Mouse (Mus musculus): ENCODE measurements around the gene Slc39a8.
A peak's percentile ranks its signal among the peaks of the same experiment; 100 is the strongest.

Gene Slc39a8

GRCm38 (mm10) chr3:135851607-135852006 lies 26.5 kb downstream of the Slc39a8 start:
- DNase-seq = no peak

GRCm38 (mm10) chr3:135853604-135854297 lies 28.7 kb downstream of the Slc39a8 start:
- DNase-seq = no peak

- DNase-seq = no peak
Observed at GRCm38 (mm10) chr3:135854298-135854984, 29.4 kb downstream of the Slc39a8 start.

GRCm38 (mm10) chr3:135854985-135855340 lies 29.9 kb downstream of the Slc39a8 start:
- no peak for DNase-seq

- DNase-seq = no peak
Observed at GRCm38 (mm10) chr3:135856303-135856702, 31.2 kb downstream of the Slc39a8 start.

GRCm38 (mm10) chr3:135857134-135857533 lies 32.1 kb downstream of the Slc39a8 start:
- DNase-seq = no peak

GRCm38 (mm10) chr3:135859431-135859830 lies 34.4 kb downstream of the Slc39a8 start:
- no peak for DNase-seq

- peak; percentile 22 for DNase-seq
Observed at GRCm38 (mm10) chr3:135862804-135863203, 37.7 kb downstream of the Slc39a8 start.

GRCm38 (mm10) chr3:135869041-135869440 lies 44.0 kb downstream of the Slc39a8 start:
- peak; percentile 13 for DNase-seq

GRCm38 (mm10) chr3:135872325-135872724 lies 47.2 kb downstream of the Slc39a8 start:
- DNase-seq = no peak

- no peak for DNase-seq
Observed at GRCm38 (mm10) chr3:135873596-135873995, 48.5 kb downstream of the Slc39a8 start.

GRCm38 (mm10) chr3:135878048-135878447 lies 53.0 kb downstream of the Slc39a8 start:
- DNase-seq = no peak

- no peak for DNase-seq
Observed at GRCm38 (mm10) chr3:135885927-135886658, 61.0 kb downstream of the Slc39a8 start.

- peak; percentile 78 for DNase-seq
Observed at GRCm38 (mm10) chr3:135886659-135887027, 61.6 kb downstream of the Slc39a8 start.

- no peak for DNase-seq
Observed at GRCm38 (mm10) chr3:135887033-135887855, 62.2 kb downstream of the Slc39a8 start.

- DNase-seq = no peak
Observed at GRCm38 (mm10) chr3:135887856-135888155, 62.7 kb downstream of the Slc39a8 start.

- DNase-seq = no peak
Observed at GRCm38 (mm10) chr3:135889401-135889800, 64.3 kb downstream of the Slc39a8 start.

GRCm38 (mm10) chr3:135903366-135903765 lies 78.3 kb downstream of the Slc39a8 start:
- no peak for DNase-seq

- DNase-seq = no peak
Observed at GRCm38 (mm10) chr3:135904881-135905280, 79.8 kb downstream of the Slc39a8 start.

GRCm38 (mm10) chr3:135905729-135906128 lies 80.7 kb downstream of the Slc39a8 start:
- DNase-seq = no peak

GRCm38 (mm10) chr3:135907028-135907427 lies 81.9 kb downstream of the Slc39a8 start:
- DNase-seq = no peak

- DNase-seq = no peak
Observed at GRCm38 (mm10) chr3:135915941-135916340, 90.9 kb downstream of the Slc39a8 start.

GRCm38 (mm10) chr3:135918566-135919180 lies 93.6 kb downstream of the Slc39a8 start:
- DNase-seq = no peak
